Mouse (Mus musculus) E14TG2a.4 (cell line): ENCODE data around the gene Aff1.
A peak's percentile ranks its signal among the peaks of the same experiment; 100 is the strongest.

ENCODE experiments used
- H3K27me3 ChIP-seq: 2 replicates; pipeline ENCODE4 v1.6.1; 2014; ENCODE audit warnings: low read length, control low read depth; ENCODE audit not compliant: insufficient read depth
- H3K36me3 ChIP-seq: 2 replicates; pipeline ENCODE4 v1.6.1; 2014; ENCODE audit warnings: low read length, control low read depth; ENCODE audit not compliant: insufficient read depth
- H3K4me1 ChIP-seq: replicated peaks from 2 replicates; pipeline ENCODE4 v1.6.1; 2014; ENCODE audit warnings: low read depth, low read length, control low read depth
- H3K4me3 ChIP-seq: replicated peaks from 2 replicates; pipeline ENCODE4 v1.5.1; 2014; ENCODE audit warnings: mild to moderate bottlenecking, low read length
- H3K9me3 ChIP-seq: 2 replicates; pipeline ENCODE4 v1.6.1; 2014; ENCODE audit warnings: low read length, control low read depth
- CTCF ChIP-seq: conservative IDR thresholded peaks from 2 replicates; pipeline ENCODE4 v1.5.1; 2014; ENCODE audit warnings: low read length
- NANOG ChIP-seq: IDR thresholded peaks from 2 replicates; pipeline ENCODE4 v1.6.1; 2014; ENCODE audit warnings: borderline replicate concordance, low read length, mixed read lengths
- POU5F1 ChIP-seq: IDR thresholded peaks from 2 replicates; pipeline ENCODE4 v1.6.1; 2014; ENCODE audit warnings: low read length, borderline replicate concordance

The Aff1 gene

DNA sequence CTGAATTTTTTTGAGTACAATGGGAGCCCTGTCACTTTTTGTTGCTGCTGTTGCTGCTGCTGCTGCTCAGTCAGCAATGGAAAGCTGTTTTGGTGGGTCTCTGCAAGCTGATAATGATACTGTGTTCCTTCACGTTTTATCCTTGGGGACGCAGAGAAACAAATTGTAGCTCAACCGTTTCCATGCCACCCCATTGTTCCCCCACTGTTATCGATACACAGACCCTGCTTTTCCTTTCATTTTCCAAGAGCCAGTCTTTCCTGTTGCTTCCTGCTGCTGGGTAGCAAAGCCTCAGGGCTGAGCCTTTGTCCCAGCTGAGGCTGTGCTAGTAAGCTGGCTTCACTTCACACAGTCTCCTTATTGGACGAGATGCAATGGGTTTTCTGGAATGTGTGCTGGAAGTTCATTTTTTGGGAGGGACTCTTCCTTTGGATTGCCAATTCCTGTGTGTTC, 81.0 kb downstream of the Aff1 start:
- peaks cover 24% of the 10 kb centered on the region for H3K36me3 ChIP-seq
- TF ChIP-seq CTCF (no peak), NANOG (no peak)
- H3K4me1 ChIP-seq: peaks cover 82% of the 10 kb centered on the region

GRCm38 (mm10) chr5:103774703-103775333, 82.6 kb downstream of the Aff1 start:
- Histone ChIP-seq H3K27me3 (no peaks in the 10 kb centered on the region), H3K36me3 (peaks cover 24% of the 10 kb centered on the region), H3K9me3 (no peaks in the 10 kb centered on the region), H3K4me1 (peaks cover 93% of the 10 kb centered on the region), H3K4me3 (no peak overlapping the region)
- TF ChIP-seq CTCF (no peak), NANOG (no peak), POU5F1 (no peak)

More for the DNA sequence above, 81.0 kb downstream of the Aff1 start:
- Histone ChIP-seq H3K9me3 (no peaks in the 10 kb centered on the region), H3K4me3 (no peak overlapping the region), H3K27me3 (no peaks in the 10 kb centered on the region)

GRCm38 (mm10) chr5:103775429-103775828, 83.3 kb downstream of the Aff1 start:
- no peaks in the 10 kb centered on the region for H3K9me3 ChIP-seq
- TF ChIP-seq POU5F1 (no peak), NANOG (no peak), CTCF (no peak)
- no peak overlapping the region for H3K4me3 ChIP-seq
- peaks cover 93% of the 10 kb centered on the region for H3K4me1 ChIP-seq
- no peaks in the 10 kb centered on the region for H3K27me3 ChIP-seq
- H3K36me3 ChIP-seq: peaks cover 21% of the 10 kb centered on the region

- peaks cover 94% of the 10 kb centered on the region for H3K4me1 ChIP-seq
- H3K4me3 ChIP-seq: no peak overlapping the region
- H3K27me3 ChIP-seq: no peaks in the 10 kb centered on the region
These were observed 84.7 kb downstream of the Aff1 start for GRCm38 (mm10) chr5:103776842-103777241.

GRCm38 (mm10) chr5:103777446-103777845, 85.3 kb downstream of the Aff1 start:
- peaks cover 94% of the 10 kb centered on the region for H3K4me1 ChIP-seq
- H3K9me3 ChIP-seq: no peaks in the 10 kb centered on the region
- no peaks in the 10 kb centered on the region for H3K27me3 ChIP-seq
- peaks cover 18% of the 10 kb centered on the region for H3K36me3 ChIP-seq
- no peak overlapping the region for H3K4me3 ChIP-seq
- TF ChIP-seq NANOG (no peak), CTCF (no peak), POU5F1 (no peak)

More at GRCm38 (mm10) chr5:103776842-103777241, 84.7 kb downstream of the Aff1 start:
- TF ChIP-seq POU5F1: no peak
- Histone ChIP-seq H3K9me3 (no peaks in the 10 kb centered on the region), H3K36me3 (peaks cover 18% of the 10 kb centered on the region)

GRCm38 (mm10) chr5:103778314-103779117, 86.3 kb downstream of the Aff1 start:
- Histone ChIP-seq H3K4me1 (peaks cover 94% of the 10 kb centered on the region), H3K4me3 (peak overlapping the region; percentile 20; the same call in 1 of the 2 replicates), H3K9me3 (no peaks in the 10 kb centered on the region), H3K27me3 (no peaks in the 10 kb centered on the region), H3K36me3 (peaks cover 29% of the 10 kb centered on the region)
- TF ChIP-seq POU5F1 (no peak), CTCF (no peak), NANOG (no peak)

DNA sequence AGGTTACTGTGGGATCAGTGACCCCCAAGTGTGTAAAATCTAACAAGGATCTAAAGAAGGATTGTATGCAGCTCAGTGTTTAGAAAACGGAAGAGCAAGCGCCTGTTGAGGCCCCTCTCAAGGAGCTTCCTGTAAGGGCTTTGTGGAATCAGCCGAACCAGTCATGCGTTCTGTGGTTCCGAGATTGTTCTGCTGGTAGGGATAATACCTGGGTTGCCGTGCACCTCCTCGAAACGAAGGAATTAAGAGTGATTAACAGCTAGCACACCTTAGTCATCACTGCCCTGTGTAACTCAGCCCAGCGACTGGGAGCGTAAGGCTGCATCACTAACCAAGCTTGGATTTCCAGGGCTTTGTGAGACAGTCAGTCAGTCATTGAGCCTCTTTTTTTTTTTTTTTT, 87.7 kb downstream of the Aff1 start:
- TF ChIP-seq NANOG: no peak
- no peak for TF ChIP-seq POU5F1
- TF ChIP-seq CTCF: no peak
- Histone ChIP-seq H3K27me3 (no peaks in the 10 kb centered on the region), H3K4me1 (peaks cover 94% of the 10 kb centered on the region), H3K9me3 (no peaks in the 10 kb centered on the region), H3K4me3 (no peak overlapping the region), H3K36me3 (peaks cover 38% of the 10 kb centered on the region)

DNA sequence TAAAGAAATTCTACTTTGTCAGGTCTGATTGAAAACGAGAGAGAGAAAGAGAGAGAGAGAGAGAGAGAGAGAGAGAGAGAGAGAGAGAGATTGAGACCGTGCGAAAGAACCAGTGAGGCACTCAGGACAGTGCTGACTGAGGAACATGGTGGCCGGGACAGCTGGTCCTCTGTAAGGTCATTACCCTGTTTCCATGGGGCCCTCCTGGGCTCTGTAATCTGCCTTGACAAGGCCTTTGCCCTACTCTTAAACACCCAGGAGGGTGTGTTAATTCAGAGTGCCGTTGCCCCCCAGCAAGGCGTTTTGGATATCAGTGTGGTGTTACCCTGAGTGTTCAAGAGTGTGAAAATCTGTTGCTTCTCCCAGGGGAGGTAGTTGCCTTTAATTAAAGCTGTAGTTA, 88.1 kb downstream of the Aff1 start:
- TF ChIP-seq POU5F1 (no peak), CTCF (no peak), NANOG (no peak)
- Histone ChIP-seq H3K9me3 (no peaks in the 10 kb centered on the region), H3K27me3 (no peaks in the 10 kb centered on the region), H3K4me3 (no peak overlapping the region), H3K4me1 (peaks cover 94% of the 10 kb centered on the region), H3K36me3 (peaks cover 40% of the 10 kb centered on the region)
